Mouse (Mus musculus) cerebellum, adult 18-20 months (tissue): ENCODE data around the gene Large2.

Experiments used
- DNase-seq, 2 experiments: peaks; one replicate each; pipeline ENCODE4 v3.0.0; 2021

Large2 gene

GRCm38 (mm10) chr2:92327601-92328000 is 47.1 kb downstream of the Large2 start:
- DNase-seq = no peak

- DNase-seq = no peak
Measured at GRCm38 (mm10) chr2:92326221-92326620, 48.4 kb downstream of the Large2 start.

DNA sequence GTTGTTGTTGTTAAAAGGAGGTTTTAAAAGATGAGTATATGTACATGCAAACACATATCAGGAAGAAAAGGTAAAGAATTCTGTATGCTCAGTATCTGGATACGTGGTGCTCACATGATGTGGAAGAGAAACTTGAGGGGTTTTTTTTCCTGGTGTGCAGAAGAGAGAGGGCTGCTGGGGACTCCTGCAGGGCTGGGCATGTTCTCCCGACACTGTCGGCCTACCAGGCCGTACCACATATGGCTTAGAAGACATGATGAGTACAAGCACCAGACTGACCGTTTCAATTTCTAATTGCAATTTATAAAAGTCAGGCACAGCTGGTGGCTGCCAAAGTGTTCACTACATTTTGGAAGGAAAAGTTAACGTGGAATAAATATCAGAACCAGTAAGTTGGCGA is 49.0 kb downstream of the Large2 start:
- no peak for DNase-seq

GRCm38 (mm10) chr2:92322669-92323068 is 52.0 kb downstream of the Large2 start:
- peak in 1 of 2 experiments; percentile 31 for DNase-seq

DNA sequence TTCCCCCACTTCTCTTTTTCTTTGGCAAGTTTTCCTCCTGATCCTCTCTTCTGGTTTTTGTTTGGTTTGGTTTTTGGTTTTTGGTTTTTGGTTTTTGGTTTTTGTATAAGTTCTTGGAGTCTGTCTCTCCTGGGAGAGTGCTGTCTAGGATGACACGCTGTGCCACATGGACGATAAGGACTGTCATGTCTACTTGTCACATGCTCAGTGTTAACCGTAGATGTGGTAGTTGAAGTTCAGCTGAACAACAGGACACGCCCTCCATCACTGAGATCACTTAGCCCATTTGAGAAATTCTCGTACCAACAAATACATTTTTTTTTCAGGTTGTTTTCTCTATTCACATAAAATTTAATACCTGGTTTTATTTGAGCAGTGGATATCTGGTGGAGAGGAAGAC is 57.4 kb downstream of the Large2 start:
- DNase-seq = no peak

DNA sequence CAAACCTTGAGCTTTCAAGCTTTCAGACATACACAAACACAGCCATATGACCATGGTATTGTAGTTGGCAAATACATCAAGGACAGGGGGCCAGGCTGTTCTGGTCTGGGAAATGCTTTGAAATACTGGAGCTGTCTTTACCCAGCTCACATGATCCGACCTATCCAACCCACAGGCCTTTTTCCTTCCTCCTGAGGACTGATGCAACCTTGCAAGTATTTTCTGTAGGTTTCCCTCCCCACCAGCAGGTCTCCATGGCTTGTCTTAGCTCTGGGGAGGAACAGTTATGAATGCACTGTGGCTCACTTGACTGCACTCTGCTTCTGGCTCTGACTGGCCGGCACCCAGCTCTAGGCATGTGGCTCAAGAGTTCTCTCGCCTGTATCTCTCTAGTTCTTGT is 58.0 kb downstream of the Large2 start:
- DNase-seq = no peak
